Mouse (Mus musculus): ENCODE measurements at regions not wholly inside any gene's neighbourhood (a gene's known extent, or its start where the extent isn't known, plus 50 kb on each side); places are given as distances from the start of the nearest gene placed in this dataset.
A peak's percentile ranks its signal among the peaks of the same experiment; 100 is the strongest.

- Histone ChIP-seq H3K9ac (ENCODE audit: low read length) (no peak overlapping the region), H3K27ac (replicated peaks in 1 of 2; ENCODE audit: control insufficient read depth in 1 of 2, insufficient read depth in 1 of 2, low read depth in 2 of 2, low read length in 2 of 2) (peak overlapping the region in 1 of 2 experiments; percentile 33; a peak in 2 of 4 replicates), H3K27me3 (ENCODE audit: control insufficient read depth, insufficient read depth, low read length) (no peaks in the 10 kb centered on the region; the same call in 1 of the 2 replicates), H3K36me3 (ENCODE audit: control insufficient read depth, insufficient read depth, low read length) (no peaks in the 10 kb centered on the region), H3K4me3 (ENCODE audit: control insufficient read depth in 1 of 2, insufficient read depth in 1 of 2, low read depth in 1 of 2, low read length in 2 of 2) (no peak overlapping the region), H3K4me1 (ENCODE audit: control insufficient read depth in 2 of 2, insufficient read depth in 2 of 2, low read length in 2 of 2) (peaks cover 10% of the 10 kb centered on the region in 2 experiments; a peak in 2 of 4 replicates), H3K4me2 (ENCODE audit: low read length) (no peak overlapping the region), H3K9me3 (ENCODE audit: control insufficient read depth, low read length) (0 out of 2 replicates have a peak, but pooled peaks cover under 1% of the 10 kb centered on the region)
- 21% methylated on average over 10 of the region's 11 CpGs for WGBS
- no peak for ATAC-seq (ENCODE audit: insufficient number of reproducible peaks, insufficient read depth, low FRiP score, low read depth)
Measured at GRCm38 (mm10) chrX:11797870-11798269, 362.3 kb downstream of the Bcor start.

GRCm38 (mm10) chrX:11798326-11798725 lies 361.8 kb downstream of the Bcor start:
- H3K4me2 ChIP-seq (ENCODE audit: low read length), result no peak overlapping the region
- no peak overlapping the region for H3K27ac ChIP-seq (replicated peaks in 1 of 2; ENCODE audit: control insufficient read depth in 1 of 2, insufficient read depth in 1 of 2, low read depth in 2 of 2, low read length in 2 of 2)
- peaks cover 10 to 11% of the 10 kb centered on the region in 2 experiments; a peak in 2 of 4 replicates for H3K4me1 ChIP-seq (ENCODE audit: control insufficient read depth in 2 of 2, insufficient read depth in 2 of 2, low read length in 2 of 2)
- H3K4me3 ChIP-seq (ENCODE audit: control insufficient read depth in 1 of 2, insufficient read depth in 1 of 2, low read depth in 1 of 2, low read length in 2 of 2), result no peak overlapping the region
- WGBS, result 22% methylated on average over 3 of the region's 3 CpGs
- H3K9ac ChIP-seq (ENCODE audit: low read length), result no peak overlapping the region
- no peak for ATAC-seq (ENCODE audit: insufficient number of reproducible peaks, insufficient read depth, low FRiP score, low read depth)
- H3K9me3 ChIP-seq (ENCODE audit: control insufficient read depth, low read length), result no peaks in the 10 kb centered on the region
- H3K27me3 ChIP-seq (ENCODE audit: control insufficient read depth, insufficient read depth, low read length), result no peaks in the 10 kb centered on the region; the same call in 1 of the 2 replicates
- no peaks in the 10 kb centered on the region for H3K36me3 ChIP-seq (ENCODE audit: control insufficient read depth, insufficient read depth, low read length)

- Histone ChIP-seq H3K36me3 (ENCODE audit: control insufficient read depth, insufficient read depth, low read length) (no peaks in the 10 kb centered on the region), H3K9ac (ENCODE audit: low read length) (no peak overlapping the region), H3K27ac (replicated peaks in 1 of 2; ENCODE audit: control insufficient read depth in 1 of 2, insufficient read depth in 1 of 2, low read depth in 2 of 2, low read length in 2 of 2) (no peak overlapping the region), H3K27me3 (ENCODE audit: control insufficient read depth, insufficient read depth, low read length) (no peaks in the 10 kb centered on the region; the same call in none of the 2 replicates), H3K4me3 (ENCODE audit: control insufficient read depth in 1 of 2, insufficient read depth in 1 of 2, low read depth in 1 of 2, low read length in 2 of 2) (no peak overlapping the region), H3K4me2 (ENCODE audit: low read length) (no peak overlapping the region), H3K4me1 (ENCODE audit: control insufficient read depth in 2 of 2, insufficient read depth in 2 of 2, low read length in 2 of 2) (peaks cover 10 to 12% of the 10 kb centered on the region in 2 experiments; a peak in 2 of 4 replicates), H3K9me3 (ENCODE audit: control insufficient read depth, low read length) (no peaks in the 10 kb centered on the region)
- 72% methylated on average over 16 of the region's 16 CpGs for WGBS
- no peak for ATAC-seq (ENCODE audit: insufficient number of reproducible peaks, insufficient read depth, low FRiP score, low read depth)
Measured at GRCm38 (mm10) chrX:11800400-11800941, 359.7 kb downstream of the Bcor start.

- H3K36me3 ChIP-seq (ENCODE audit: control insufficient read depth, insufficient read depth, low read length), result no peaks in the 10 kb centered on the region
- no peak overlapping the region for H3K4me2 ChIP-seq (ENCODE audit: low read length)
- peaks cover 10 to 12% of the 10 kb centered on the region in 2 experiments; a peak in 2 of 4 replicates for H3K4me1 ChIP-seq (ENCODE audit: control insufficient read depth in 2 of 2, insufficient read depth in 2 of 2, low read length in 2 of 2)
- H3K9me3 ChIP-seq (ENCODE audit: control insufficient read depth, low read length), result no peaks in the 10 kb centered on the region
- H3K4me3 ChIP-seq (ENCODE audit: control insufficient read depth in 1 of 2, insufficient read depth in 1 of 2, low read depth in 1 of 2, low read length in 2 of 2), result no peak overlapping the region
- no peak for ATAC-seq (ENCODE audit: insufficient number of reproducible peaks, insufficient read depth, low FRiP score, low read depth)
- no peak overlapping the region for H3K9ac ChIP-seq (ENCODE audit: low read length)
- no peaks in the 10 kb centered on the region; the same call in none of the 2 replicates for H3K27me3 ChIP-seq (ENCODE audit: control insufficient read depth, insufficient read depth, low read length)
- WGBS, result 45% methylated on average over 3 of the region's 3 CpGs
- H3K27ac ChIP-seq (replicated peaks in 1 of 2; ENCODE audit: control insufficient read depth in 1 of 2, insufficient read depth in 1 of 2, low read depth in 2 of 2, low read length in 2 of 2), result no peak overlapping the region
Measured at GRCm38 (mm10) chrX:11801208-11801607, 358.9 kb downstream of the Bcor start.

GRCm38 (mm10) chrX:11801621-11802020 lies 358.5 kb downstream of the Bcor start:
- 47% methylated on average over 12 of the region's 12 CpGs for WGBS
- Histone ChIP-seq H3K27ac (replicated peaks in 1 of 2; ENCODE audit: control insufficient read depth in 1 of 2, insufficient read depth in 1 of 2, low read depth in 2 of 2, low read length in 2 of 2) (no peak overlapping the region), H3K9ac (ENCODE audit: low read length) (no peak overlapping the region)

GRCm38 (mm10) chrX:11802074-11802899 lies 357.9 kb downstream of the Bcor start:
- Histone ChIP-seq H3K4me3 (ENCODE audit: control insufficient read depth in 1 of 2, insufficient read depth in 1 of 2, low read depth in 1 of 2, low read length in 2 of 2) (no peak overlapping the region), H3K4me2 (ENCODE audit: low read length) (no peak overlapping the region), H3K36me3 (ENCODE audit: control insufficient read depth, insufficient read depth, low read length) (no peaks in the 10 kb centered on the region), H3K9ac (ENCODE audit: low read length) (no peak overlapping the region), H3K27me3 (ENCODE audit: control insufficient read depth, insufficient read depth, low read length) (no peaks in the 10 kb centered on the region; the same call in none of the 2 replicates), H3K4me1 (ENCODE audit: control insufficient read depth in 2 of 2, insufficient read depth in 2 of 2, low read length in 2 of 2) (peaks cover 13 to 19% of the 10 kb centered on the region in 2 experiments; a peak in 3 of 4 replicates), H3K27ac (replicated peaks in 1 of 2; ENCODE audit: control insufficient read depth in 1 of 2, insufficient read depth in 1 of 2, low read depth in 2 of 2, low read length in 2 of 2) (no peak overlapping the region), H3K9me3 (ENCODE audit: control insufficient read depth, low read length) (no peaks in the 10 kb centered on the region)
- 43% methylated on average over 8 of the region's 8 CpGs for WGBS
- peak; percentile 60; the same call in 1 of the 2 replicates for ATAC-seq (ENCODE audit: insufficient number of reproducible peaks, insufficient read depth, low FRiP score, low read depth)

More at GRCm38 (mm10) chrX:11801621-11802020, 358.5 kb downstream of the Bcor start:
- H3K4me2 ChIP-seq (ENCODE audit: low read length), result no peak overlapping the region
- no peaks in the 10 kb centered on the region for H3K36me3 ChIP-seq (ENCODE audit: control insufficient read depth, insufficient read depth, low read length)
- no peak overlapping the region for H3K4me3 ChIP-seq (ENCODE audit: control insufficient read depth in 1 of 2, insufficient read depth in 1 of 2, low read depth in 1 of 2, low read length in 2 of 2)
- no peaks in the 10 kb centered on the region; the same call in none of the 2 replicates for H3K27me3 ChIP-seq (ENCODE audit: control insufficient read depth, insufficient read depth, low read length)
- no peaks in the 10 kb centered on the region for H3K9me3 ChIP-seq (ENCODE audit: control insufficient read depth, low read length)
- no peak for ATAC-seq (ENCODE audit: insufficient number of reproducible peaks, insufficient read depth, low FRiP score, low read depth)
- H3K4me1 ChIP-seq (ENCODE audit: control insufficient read depth in 2 of 2, insufficient read depth in 2 of 2, low read length in 2 of 2), result peaks cover 11 to 16% of the 10 kb centered on the region in 2 experiments; a peak in 3 of 4 replicates

GRCm38 (mm10) chrX:11803239-11803638 lies 356.9 kb downstream of the Bcor start:
- H3K27ac ChIP-seq (replicated peaks in 1 of 2; ENCODE audit: control insufficient read depth in 1 of 2, insufficient read depth in 1 of 2, low read depth in 2 of 2, low read length in 2 of 2), result no peak overlapping the region
- no peaks in the 10 kb centered on the region for H3K9me3 ChIP-seq (ENCODE audit: control insufficient read depth, low read length)
- H3K4me3 ChIP-seq (ENCODE audit: control insufficient read depth in 1 of 2, insufficient read depth in 1 of 2, low read depth in 1 of 2, low read length in 2 of 2), result no peak overlapping the region
- H3K4me1 ChIP-seq (ENCODE audit: control insufficient read depth in 2 of 2, insufficient read depth in 2 of 2, low read length in 2 of 2), result peaks cover 17 to 19% of the 10 kb centered on the region in 2 experiments; a peak in 3 of 4 replicates
- H3K36me3 ChIP-seq (ENCODE audit: control insufficient read depth, insufficient read depth, low read length), result no peaks in the 10 kb centered on the region
- H3K27me3 ChIP-seq (ENCODE audit: control insufficient read depth, insufficient read depth, low read length), result peaks cover 3% of the 10 kb centered on the region
- no peak for ATAC-seq (ENCODE audit: insufficient number of reproducible peaks, insufficient read depth, low FRiP score, low read depth)
- H3K4me2 ChIP-seq (ENCODE audit: low read length), result no peak overlapping the region
- 33% methylated on average over 9 of the region's 9 CpGs for WGBS
- H3K9ac ChIP-seq (ENCODE audit: low read length), result no peak overlapping the region
